Mouse (Mus musculus): Measurements from ENCODE around the gene Rnf167.

Rnf167 gene

DNA sequence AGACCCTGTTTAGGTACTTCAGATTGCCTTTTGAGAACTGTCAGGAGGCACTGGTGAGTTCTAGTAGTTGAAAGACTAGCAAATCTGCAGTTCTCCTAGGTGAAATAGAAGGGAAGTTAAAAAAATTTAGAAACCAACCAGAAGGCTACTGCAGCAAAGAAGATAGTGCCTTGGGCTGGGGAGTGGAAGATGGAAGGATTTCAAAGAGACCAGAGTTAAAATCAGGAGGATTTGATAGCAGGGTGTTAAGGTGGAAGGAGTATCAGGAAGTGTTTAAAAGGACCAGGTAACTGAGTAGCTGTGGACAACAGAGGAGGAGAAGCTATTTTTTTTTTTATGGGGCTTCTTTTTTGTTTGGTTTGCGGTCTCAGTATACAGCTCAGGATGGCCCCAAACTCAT lies 9.3 kb upstream of the Rnf167 start:
- no peak for DNase-seq (ENCODE audit: low read depth, low spot score)

- no peak for DNase-seq (ENCODE audit: low read depth, low spot score)
Measured at GRCm38 (mm10) chr11:70638293-70638692, 8.7 kb upstream of the Rnf167 start.

DNA sequence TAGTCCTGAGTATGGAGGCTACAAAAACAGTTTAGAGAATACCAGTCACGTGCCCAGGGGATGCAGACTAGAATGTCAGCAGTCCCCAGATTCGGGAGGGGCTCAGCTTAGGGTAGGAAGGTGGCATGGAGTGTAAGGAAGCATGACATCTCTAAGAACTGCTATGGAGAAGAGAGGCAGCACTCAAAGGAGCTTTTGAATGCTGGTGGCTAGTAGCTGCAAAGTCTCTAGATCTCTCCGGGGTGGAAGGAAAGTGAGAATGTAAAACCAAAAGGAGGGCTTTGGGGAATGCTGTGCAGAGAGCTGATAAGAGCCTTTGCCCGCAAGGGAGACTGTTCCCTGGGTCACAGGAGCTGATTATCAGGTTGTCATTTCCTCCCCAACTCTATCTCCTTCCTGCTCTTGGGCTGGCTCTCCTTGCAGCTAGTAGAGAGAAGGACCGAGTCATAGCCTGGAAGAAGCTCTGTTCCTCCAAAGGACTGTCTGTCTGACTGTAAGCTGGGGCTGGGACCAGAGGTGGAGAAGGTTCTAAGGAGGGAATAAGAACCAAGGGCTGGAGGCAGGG lies 8.2 kb upstream of the Rnf167 start, which contains the start of gene Gp1ba:
Gene Gp1ba, plus strand, starts transcription at position 409 of the 565 bp plus-strand sequence.
- DNase-seq (ENCODE audit: low read depth, low spot score): no peak

DNA sequence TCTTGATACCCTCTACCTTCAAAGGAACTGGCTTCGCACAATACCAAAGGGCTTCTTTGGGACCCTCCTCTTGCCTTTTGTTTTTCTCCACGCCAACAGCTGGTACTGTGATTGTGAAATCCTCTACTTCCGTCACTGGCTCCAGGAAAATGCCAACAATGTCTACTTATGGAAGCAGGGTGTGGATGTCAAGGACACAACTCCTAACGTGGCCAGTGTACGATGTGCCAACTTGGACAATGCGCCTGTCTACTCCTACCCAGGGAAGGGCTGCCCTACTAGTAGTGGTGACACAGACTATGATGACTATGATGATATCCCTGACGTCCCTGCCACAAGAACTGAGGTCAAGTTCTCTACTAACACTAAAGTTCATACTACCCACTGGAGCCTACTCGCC lies 7.1 kb upstream of the Rnf167 start:
- DNase-seq (ENCODE audit: low read depth, low spot score): no peak

- no peak for DNase-seq (ENCODE audit: low read depth, low spot score)
Measured at GRCm38 (mm10) chr11:70641241-70641640, 5.8 kb upstream of the Rnf167 start.

DNA sequence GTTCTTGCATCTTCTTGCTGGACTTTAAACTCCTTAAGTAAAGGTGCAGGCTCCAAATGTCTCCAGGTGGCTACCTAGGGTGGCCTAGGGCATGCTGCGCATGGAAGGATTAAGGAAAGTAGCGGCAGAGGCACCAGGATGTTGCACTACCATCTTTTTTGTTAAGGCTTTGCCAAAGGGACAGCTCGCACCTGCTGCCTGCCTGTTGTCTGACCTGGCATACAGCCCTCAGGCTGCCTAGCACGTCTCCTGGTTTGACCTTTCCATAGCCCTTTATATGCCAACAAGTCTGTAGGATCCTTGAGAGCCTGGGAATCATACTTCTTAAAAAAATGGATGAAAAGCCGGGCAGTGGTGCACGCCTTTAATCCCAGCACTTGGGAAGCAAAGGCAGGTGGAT lies 4.0 kb upstream of the Rnf167 start:
- no peak for DNase-seq (ENCODE audit: low read depth, low spot score)

GRCm38 (mm10) chr11:70644564-70645103 lies 2.4 kb upstream of the Rnf167 start:
- no peak for DNase-seq (ENCODE audit: low read depth, low spot score)

- DNase-seq (ENCODE audit: low read depth, low spot score): no peak
Measured at GRCm38 (mm10) chr11:70645461-70646258, 1.4 kb upstream of the Rnf167 start.

- no peak for DNase-seq (ENCODE audit: low read depth, low spot score)
Measured at GRCm38 (mm10) chr11:70646259-70646555, 828 bp upstream of the Rnf167 start.

DNA sequence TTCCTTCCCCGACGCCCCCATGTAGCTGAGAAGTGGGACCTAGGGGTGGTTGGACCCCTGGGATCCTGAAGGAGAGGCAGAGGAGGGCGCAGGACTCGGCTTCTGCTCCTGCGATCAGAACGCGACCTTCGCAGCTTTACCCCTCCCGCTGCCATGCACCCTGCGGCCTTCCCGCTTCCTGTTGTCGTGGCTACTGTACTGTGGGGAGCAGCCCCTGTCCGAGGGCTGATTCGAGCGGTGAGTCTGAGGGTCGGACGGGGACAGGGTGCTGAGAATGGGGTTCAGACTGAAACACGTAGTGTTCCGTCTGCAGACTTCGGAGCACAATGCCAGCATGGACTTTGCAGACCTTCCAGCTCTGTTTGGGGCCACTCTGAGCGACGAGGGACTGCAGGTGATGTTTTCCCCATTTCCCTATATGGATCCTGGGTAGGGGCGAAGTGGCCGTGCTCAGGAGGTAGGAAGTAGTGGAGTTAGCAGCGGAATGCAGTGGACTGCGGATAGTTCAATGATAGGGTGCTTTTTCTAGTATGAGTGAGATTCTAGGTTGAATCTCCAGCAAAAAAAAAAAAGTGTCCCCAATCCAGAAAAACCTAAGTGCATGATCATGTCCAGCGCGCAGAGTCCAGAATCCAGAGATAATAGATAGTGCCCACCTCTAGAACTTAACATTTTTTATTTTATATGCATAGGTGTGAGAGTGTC lies 833 bp downstream of the Rnf167 start:
- no peak for DNase-seq (ENCODE audit: low read depth, low spot score)

GRCm38 (mm10) chr11:70648512-70648911 lies 1.5 kb downstream of the Rnf167 start:
- DNase-seq (ENCODE audit: low read depth, low spot score): no peak

GRCm38 (mm10) chr11:70649185-70649734 lies 2.2 kb downstream of the Rnf167 start:
- DNase-seq (ENCODE audit: low read depth, low spot score): no peak

GRCm38 (mm10) chr11:70650322-70651175 lies 3.5 kb downstream of the Rnf167 start:
- DNase-seq (ENCODE audit: low read depth, low spot score): no peak

GRCm38 (mm10) chr11:70651391-70651790 lies 4.4 kb downstream of the Rnf167 start:
- no peak for DNase-seq (ENCODE audit: low read depth, low spot score)

DNA sequence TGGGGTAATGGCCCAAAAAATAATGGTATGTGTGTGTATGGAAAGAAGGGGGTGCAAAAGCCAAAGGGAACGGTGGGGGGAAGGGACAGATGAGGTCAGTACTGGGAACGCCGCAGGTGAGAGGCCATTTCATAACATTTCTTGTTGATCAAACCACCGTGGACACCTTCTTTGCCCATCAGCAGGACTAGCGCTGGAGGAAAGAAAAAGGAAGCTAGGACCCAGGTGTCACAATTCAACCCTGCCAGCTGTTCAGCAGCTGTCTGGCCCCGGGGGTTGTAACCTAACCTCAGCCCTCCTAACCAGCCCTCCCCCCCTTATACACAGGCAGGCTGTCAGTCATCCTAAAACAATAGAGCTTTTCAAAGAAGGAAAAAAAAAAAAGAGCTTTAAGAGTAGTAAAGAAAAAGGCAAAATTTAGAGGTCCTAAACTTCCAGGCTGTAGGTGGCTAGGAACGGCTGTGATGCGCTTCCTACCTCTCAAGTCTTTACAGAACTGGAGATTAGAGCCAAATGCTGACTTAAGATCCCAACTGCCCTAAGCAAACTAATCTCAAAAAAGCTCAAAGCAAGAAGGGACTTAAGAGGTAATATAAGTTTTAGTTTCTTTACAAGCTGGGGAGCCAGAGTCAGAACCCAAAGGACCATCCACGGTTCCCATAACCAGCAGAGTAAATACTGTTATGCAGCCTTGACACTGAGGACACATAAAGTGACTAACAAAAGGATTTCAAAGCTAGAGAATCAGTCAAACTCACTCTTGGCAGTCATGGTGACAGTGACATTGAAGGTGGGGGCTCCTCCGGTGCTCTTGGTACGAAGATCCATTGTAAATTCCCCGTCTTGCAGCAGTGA lies 5.2 kb downstream of the Rnf167 start:
- DNase-seq (ENCODE audit: low read depth, low spot score): peak; percentile 40

- no peak for DNase-seq (ENCODE audit: low read depth, low spot score)
Measured at GRCm38 (mm10) chr11:70652884-70653344, 5.9 kb downstream of the Rnf167 start.

DNA sequence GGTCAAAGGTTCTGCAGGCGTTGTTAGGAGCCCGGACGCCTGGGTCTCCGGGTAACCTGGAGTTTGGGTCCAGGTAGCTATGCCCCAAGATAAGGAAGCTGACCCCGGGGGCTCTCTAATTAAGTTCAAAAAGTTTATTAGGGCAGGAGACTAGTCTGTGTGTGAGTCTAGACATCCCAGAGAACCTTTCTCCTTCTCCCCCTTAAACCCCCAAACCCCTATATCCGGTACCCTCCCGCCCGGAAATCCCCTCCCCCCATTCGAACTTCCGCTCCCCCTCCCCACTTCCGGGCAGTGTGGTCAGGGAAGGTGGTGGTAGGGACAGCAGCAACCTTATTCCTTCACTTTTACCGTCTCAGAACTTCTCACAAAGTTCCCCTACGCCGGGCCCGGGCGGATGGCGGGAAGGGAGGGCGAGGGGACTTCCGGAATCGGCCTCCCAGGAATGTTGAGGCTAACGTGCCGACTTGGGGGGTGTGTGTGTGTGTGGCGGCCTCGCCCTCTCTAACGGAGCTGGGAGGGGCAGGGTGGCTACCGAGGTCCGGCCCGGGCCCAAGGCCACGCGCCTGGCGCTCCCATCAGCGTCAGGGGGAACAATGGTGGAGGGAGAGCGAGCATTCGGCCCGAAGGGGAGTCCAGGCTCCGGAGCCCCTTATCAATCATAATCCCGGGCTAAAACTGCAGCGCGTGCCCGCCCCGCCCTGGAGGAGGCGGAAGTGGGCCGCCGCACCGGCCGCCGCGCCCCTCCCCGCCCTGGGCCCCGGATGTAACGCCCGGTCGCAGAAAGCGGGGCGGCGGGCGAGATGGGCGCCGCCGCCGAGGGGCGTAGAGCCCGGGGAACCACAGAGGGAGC lies 6.5 kb downstream of the Rnf167 start:
- DNase-seq (ENCODE audit: low read depth, low spot score): peak; percentile 84

GRCm38 (mm10) chr11:70654198-70654922 lies 7.3 kb downstream of the Rnf167 start, which contains the start of gene Pfn1:
Gene Pfn1 (minus strand): TSS chr11:70654644.
- peak; percentile 89 for DNase-seq (ENCODE audit: low read depth, low spot score)

Data from ZHBTc4 (cell line).